Mouse (Mus musculus): ENCODE data around the gene Mapk14.

DNA sequence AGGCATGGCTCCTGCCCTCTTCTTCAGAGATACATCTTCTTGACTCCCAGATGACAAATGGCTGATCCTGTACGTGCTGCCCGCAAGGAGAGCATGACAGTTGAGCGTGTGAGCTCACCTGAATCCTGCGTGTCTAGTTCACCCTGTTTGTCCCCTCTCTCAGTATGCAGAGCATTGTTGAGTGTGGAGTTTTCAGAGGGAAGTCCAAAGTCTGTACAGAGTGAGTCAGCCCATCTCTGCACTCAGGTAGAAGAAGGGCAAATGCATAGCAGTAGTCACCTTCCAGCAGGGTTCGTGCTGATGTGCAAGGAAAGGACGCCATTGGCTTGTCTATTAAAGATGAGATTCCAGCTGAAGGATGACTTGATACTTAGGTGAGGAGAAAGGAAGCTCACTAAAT lies 48.1 kb downstream of the Mapk14 start:
- TF ChIP-seq CTCF (IDR thresholded peaks at IDR 0.05) (no peak), POLR2A (IDR thresholded peaks at IDR 0.05; ENCODE audit: insufficient read depth, low read depth, low read length) (no peak)
